Mouse (Mus musculus) gastrocnemius, postnatal 14 days (tissue): ENCODE data around the gene Fgfr2. TPM values are rescaled to one million over a fixed set of nuclear protein-coding genes. Genes with fewer than 3 reads are reported as not detected.
A peak's percentile ranks its signal among the peaks of the same experiment; 100 is the strongest.

Experiments
- DNase-seq: peaks from one replicate; pipeline ENCODE4 v3.0.0; 2021; ENCODE audit warnings: mixed read lengths
- intact Hi-C: fragments of 180-260 bp; cut with DNase I; formaldehyde crosslinking; loops from one replicate; pipeline ENCODE4 v1.15.1; 2025; ENCODE audit warnings: low total_unique reads
- total RNA-seq, 2 experiments: library from RNA; stranded (reverse); gene quantifications; 2 replicates each; pipeline ENCODE4 v1.2.3; 2021

Fgfr2 gene
- total RNA-seq, 2 experiments from 2014 or later: 1.2 to 1.8 TPM

DNA sequence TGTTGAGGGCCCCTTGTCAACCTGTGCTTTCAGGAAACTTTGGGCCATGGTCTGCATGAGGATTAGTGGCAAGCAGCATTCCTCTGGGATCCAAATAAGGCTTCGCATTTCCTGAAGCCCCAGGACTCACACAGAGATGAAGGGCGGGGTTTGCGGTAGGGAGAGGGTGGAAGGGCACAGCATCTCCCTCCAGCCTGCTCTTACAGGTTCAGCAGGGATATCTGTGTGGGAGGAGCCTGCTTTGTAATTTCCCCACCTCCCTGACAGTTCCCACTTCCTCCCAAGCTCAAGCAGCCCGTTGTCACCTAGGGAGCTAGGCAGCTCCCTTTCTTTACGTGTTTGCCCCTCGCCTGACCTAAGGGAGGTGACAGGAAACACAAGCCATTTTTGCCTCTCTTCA, 1134.1 kb downstream of the Fgfr2 start:
- intact Hi-C loops: no loop called here
- no peak for DNase-seq

GRCm38 (mm10) chr7:131978609-131979008, 1144.5 kb downstream of the Fgfr2 start:
- no peak for DNase-seq
- intact Hi-C loops: no loop called here

DNA sequence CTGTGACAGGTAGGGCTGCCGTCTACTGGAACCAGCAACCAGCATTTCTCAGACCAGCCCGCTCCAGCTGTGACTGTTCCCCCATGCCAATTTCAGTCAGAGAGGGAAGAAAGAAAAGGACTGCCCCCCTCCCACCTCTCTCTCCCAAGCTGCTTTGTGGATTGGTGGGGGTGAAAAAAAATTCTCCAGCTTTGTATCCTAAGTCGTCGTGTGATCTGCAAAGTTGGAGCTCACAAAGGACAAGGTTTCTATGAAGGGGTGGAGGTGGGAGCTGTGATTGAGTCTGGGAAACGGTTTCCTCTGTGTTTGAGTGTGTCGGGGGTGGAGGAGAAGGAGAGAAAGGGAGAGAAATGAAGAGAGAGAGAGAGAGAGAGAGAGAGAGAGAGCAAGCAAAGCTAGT, 1147.3 kb downstream of the Fgfr2 start:
- intact Hi-C loops: no loop called here
- no peak for DNase-seq

DNA sequence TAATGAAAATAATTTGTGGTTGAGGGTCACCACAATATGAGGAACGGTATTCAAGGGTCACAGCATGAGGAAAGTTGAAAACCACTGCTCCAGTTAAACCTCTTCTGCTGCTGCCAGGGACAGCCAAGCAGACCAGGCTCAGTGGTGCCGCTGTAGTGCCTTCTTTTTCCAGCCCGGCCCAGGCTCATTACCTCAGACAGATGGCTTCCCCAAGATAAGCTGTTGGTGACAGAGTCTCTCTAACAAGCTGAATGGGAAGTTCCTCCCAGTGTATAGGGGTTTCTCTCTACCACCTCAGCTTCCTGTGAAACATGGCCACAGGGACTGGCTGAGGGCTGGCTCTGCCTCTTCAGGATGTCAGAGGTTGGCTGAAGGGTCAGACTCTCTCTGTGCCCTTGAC, 1152.9 kb downstream of the Fgfr2 start:
- intact Hi-C loops: no loop called here
- DNase-seq: no peak

DNA sequence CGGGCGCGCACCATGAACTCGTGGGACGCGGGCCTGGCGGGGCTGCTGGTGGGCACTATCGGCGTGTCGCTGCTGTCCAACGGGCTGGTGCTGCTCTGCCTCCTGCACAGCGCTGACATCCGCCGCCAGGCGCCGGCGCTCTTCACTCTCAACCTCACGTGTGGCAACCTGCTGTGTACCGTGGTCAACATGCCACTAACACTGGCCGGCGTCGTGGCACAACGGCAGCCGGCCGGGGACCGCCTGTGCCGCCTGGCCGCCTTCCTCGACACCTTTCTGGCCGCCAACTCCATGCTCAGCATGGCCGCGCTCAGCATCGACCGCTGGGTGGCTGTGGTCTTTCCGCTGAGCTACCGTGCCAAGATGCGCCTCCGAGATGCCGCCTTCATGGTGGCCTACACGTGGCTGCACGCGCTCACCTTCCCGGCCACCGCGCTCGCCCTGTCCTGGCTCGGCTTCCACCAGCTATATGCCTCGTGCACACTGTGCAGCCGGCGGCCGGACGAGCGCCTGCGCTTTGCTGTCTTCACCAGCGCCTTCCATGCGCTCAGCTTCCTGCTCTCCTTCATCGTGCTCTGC, 1156.1 kb downstream of the Fgfr2 start:
- intact Hi-C loops: no loop called here
- no peak for DNase-seq

- DNase-seq: no peak
- intact Hi-C loops: no loop called here
These were observed 1156.9 kb downstream of the Fgfr2 start, which contains the start of gene Gpr26 for GRCm38 (mm10) chr7:131966023-131966915. TSS of gene Gpr26 (plus strand) at chr7:131966460.

GRCm38 (mm10) chr7:131960551-131960950, 1162.6 kb downstream of the Fgfr2 start:
- intact Hi-C loops: no loop called here
- DNase-seq: peak; percentile 14

GRCm38 (mm10) chr7:131958705-131959104, 1164.4 kb downstream of the Fgfr2 start:
- DNase-seq: no peak
- intact Hi-C loops: no loop called here

- intact Hi-C loops: no loop called here
- no peak for DNase-seq
These were observed 1169.7 kb downstream of the Fgfr2 start for GRCm38 (mm10) chr7:131953402-131953801.

DNA sequence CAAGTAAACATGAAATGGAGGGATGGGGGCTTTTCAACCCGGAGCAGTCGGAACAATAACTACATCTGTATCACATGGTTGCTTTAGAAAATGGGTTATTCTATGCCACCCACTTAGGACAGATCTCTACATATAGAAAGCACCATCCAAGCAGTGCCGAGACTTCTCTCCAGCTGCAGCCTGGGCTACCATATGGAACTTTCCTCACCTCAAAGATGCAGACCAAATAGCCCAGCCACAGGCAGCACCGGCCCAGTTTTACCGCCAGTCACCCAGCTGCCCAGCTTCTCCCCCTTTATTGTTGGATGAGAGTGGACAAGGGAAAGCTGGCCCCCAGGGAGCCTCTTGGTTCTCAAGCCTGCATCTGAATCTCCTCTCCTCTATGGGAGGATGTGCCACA, 1172.0 kb downstream of the Fgfr2 start:
- intact Hi-C loops: no loop called here
- no peak for DNase-seq

DNA sequence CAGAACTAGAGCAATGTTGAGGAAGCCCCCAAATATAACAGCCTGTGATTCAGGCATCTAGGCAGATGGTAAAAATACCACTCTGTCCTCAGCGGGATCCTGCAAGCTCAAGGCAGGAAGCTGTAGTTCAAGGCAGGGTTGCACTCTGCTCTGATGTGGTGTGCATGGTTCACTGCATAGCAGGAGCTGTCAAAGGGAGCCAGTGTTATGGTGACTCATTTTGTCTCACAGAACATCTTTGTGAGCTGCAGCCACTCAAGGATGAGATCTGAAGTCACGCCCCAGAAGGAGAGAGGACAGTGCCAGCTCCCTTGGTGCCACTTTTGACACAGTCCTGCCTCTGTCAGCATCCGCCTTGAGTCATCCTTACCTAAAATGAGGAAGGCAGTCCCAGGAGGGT, 1185.5 kb downstream of the Fgfr2 start:
- no peak for DNase-seq
- intact Hi-C loops: no loop called here

DNA sequence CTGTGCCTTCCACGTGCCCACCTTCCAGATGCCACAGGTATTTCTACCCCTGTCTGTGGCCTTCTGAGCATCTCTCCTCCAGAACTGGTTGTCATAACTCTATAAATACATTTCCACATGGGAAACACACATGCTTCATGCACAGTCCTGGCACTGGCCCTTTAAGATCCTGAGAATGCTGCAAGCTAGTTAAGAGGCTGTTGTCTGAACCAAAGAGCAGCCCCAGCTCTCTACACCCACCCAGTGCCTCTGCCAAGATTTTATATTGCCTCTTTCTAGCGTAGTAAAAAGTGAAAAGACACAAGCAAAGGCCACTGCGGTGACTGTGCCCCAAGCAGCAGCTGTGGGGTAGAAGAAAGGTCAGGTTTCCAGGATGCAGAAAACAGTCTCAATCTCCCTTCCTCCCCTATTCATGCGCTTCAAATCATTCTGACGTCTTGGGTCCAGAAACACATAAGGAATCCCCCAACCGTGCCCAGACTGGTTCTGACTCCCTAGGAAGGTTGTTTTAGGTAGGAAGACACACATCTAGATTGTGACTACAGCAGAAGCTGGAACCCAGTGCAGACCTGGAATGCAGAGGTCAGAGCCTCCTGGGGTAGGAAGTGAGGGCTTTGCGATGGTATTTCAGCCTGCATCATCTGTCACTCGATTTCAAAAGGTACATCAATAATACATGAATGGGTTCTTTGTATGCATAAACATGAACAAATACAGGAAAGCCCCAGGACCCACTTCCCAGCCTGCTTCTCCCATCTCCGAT, 1195.7 kb downstream of the Fgfr2 start:
- DNase-seq: no peak
- intact Hi-C loops: no loop called here

- intact Hi-C loops: no loop called here
- no peak for DNase-seq
These were observed 1205.8 kb downstream of the Fgfr2 start for GRCm38 (mm10) chr7:131917384-131917783.

DNA sequence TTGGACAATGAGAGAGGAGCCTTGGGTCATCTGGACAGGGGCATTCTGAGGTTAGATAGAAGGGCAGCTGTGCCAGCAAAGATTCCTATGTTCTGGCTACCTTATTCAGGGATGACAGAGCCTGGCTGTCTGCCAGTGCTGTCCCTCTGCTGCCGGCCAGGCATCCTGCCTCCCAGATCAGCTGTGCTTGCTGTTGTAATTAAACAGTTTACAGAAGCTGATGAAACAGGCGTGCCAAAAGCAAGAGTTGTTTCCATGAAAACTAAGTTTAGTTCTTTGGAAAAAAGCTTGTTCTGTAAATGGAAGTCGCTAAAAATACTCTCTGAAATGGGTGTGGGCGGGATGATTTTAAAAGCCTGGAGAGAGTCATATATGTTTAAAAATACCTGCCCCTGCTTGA, 1213.5 kb downstream of the Fgfr2 start:
- intact Hi-C loops: loop anchor here (10.0 kb wide), 1 partner anchor 635 kb away; no protein-coding TSS in a partner anchor

DNA sequence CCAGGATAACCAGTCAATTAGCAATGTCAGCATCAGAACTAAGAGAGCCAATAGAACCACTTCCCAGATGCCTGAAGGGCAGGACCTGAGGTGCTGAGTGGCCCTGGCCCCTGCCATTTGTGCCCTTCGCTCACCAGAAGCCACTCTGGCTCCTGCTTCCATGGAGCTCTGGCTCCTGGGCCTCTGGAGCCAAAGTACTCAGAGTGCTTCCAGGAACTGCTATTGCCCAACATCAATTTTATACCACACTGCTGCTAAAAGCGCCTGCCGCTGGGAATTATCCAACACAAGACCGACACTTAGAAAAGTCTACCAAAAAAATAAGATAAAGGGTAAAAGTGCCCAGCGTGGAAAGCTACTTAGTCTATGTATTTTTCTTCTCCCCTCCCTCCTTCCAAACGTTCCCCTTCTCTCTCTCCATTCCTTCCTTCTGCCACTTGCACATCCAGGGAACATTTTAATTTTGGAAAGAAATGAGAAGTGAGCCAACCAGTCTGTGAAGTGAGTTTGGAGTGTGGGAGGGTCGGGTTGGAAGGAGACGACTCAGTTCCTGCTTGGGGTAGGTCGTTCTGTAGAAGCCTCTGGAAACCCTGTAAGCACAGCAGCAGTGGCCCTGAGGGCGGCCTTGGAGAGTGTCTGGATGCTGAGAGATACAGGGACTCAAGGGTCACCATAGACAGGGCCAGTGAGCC, 1216.5 kb downstream of the Fgfr2 start:
- intact Hi-C loops: loop anchor here (10.0 kb wide), 1 partner anchor 638 kb away; no protein-coding TSS in a partner anchor
- DNase-seq: no peak

More for the DNA sequence above, 1213.5 kb downstream of the Fgfr2 start:
- no peak for DNase-seq

GRCm38 (mm10) chr7:131899356-131899755, 1223.8 kb downstream of the Fgfr2 start:
- intact Hi-C loops: loop anchor here (2.0 kb wide), 1 partner anchor 313 kb away; no protein-coding TSS in a partner anchor
- DNase-seq: peak; percentile 59

DNA sequence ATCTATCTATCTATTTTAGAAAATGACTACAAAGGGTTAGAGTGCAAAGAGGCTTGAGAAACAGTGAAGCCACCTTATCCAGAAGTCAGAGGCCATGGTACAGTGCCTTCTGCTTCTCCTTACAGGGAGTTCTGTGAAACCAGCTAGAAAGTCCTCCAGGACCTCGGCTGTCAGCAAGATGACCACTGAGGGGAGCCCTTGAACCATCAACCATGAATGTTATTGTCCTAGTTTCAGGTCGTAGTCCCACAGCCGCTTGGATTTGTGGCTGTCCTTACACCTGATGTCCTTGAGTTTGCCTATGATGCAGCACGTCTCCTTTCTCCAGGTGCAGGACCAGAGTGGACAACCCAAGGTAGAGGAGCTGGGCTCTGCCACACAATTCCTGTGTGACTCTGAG, 1225.9 kb downstream of the Fgfr2 start:
- no peak for DNase-seq
- intact Hi-C loops: no loop called here

DNA sequence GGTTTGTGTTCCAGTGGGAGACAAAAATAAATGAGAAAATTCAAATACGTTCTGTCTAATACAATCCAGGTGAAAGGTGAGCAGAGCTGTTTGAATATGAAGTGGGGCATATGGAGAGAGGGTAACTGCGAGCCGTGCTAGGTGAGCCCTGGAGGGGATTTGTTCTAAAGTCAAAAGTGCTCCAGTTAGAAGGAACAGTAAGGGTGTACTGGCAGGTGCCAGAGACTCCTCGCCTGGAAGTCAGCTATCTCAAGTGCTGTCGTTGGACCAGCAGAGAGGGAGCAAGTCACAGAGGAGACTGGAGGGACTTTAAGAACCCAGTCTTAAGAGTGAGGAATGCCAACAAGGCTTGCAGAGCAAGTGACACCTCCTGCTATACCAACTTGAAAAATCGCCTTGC, 1240.3 kb downstream of the Fgfr2 start:
- DNase-seq: no peak
- intact Hi-C loops: loop anchor here (5.0 kb wide), 2 partner anchors 346 to 451 kb away; no protein-coding TSS in a partner anchor

DNA sequence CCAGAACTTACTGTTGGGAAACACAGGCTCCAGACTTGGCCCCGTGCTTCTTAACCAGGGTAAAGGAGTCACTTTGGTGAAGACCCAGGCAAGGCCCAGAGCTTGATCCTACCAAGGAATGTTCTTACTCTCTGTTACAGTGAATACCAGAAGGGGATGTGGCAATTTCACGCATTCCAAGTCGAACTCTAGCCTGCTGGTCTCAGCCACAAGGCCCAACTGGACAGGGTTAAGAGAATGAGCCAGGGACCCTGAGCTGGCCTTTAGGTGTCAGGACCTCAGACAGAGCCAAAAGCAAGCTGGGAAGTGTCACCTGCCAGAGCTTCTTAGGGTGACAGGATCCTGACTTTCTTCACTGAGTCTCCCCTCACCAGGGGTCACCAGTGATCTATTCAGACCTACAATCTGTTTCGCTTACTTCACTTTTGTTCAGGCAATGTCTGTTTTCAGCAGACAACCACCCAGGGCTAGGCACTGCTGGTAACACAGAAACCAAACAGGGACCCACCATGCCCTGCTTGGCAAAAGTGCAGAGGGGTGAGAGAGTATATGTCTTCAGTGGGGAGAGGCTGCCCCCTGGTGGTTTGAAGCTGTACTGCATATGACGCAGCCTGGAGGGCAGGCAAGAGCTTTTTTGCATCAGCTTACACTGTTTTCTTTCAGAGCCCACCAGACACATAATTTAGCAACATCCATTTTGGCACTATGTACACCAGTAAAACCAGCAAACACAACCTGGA, 1241.1 kb downstream of the Fgfr2 start:
- intact Hi-C loops: loop anchor here (5.0 kb wide), 2 partner anchors 345 to 450 kb away; no protein-coding TSS in a partner anchor
- peak; percentile 59 for DNase-seq
